Mouse (Mus musculus) mouse trophoblast stem cell (cell line): ENCODE data around the gene Dlx3.

Experiments
- in situ Hi-C, 2 experiments: fragments of 300-500 bp; cut with MseI, MboI; formaldehyde crosslinking; loops; 2 replicates in 1 of 2; 3 replicates in 1 of 2; pipeline ENCODE4 v1.15.1; 2025

Gene Dlx3

GRCm38 (mm10) chr11:95122100-95122489 lies 2.2 kb downstream of the Dlx3 start:
- in situ Hi-C loops, result no loop called here

DNA sequence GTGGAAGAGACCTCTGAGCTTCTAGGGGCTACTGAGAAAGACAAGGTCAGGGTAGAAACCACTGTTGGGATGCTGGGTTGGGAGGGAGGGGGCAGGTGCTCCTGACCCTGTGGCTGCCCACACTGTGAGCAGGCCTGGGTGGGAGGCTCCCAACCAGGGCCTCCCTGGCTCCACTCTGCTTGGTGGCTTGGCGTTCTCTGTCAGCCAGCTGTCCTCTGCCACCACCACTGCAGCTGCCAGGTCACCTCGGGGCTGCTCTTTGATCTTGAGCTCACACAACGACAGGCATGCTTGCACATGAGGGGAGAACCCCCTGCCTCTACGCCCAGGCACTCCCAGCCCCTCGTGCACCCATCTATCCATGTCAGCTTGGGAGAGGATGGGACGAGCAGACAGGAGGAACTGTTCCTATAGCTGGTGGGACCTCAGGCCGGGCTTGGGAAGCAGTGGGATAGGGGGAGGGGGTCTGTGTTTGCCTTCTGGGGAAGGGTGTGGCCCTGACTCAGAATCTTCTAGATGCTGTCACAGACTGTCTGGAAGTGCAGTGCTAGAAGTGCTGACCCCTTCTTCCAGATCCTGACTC lies 5.5 kb downstream of the Dlx3 start:
- in situ Hi-C loops, result no loop called here

DNA sequence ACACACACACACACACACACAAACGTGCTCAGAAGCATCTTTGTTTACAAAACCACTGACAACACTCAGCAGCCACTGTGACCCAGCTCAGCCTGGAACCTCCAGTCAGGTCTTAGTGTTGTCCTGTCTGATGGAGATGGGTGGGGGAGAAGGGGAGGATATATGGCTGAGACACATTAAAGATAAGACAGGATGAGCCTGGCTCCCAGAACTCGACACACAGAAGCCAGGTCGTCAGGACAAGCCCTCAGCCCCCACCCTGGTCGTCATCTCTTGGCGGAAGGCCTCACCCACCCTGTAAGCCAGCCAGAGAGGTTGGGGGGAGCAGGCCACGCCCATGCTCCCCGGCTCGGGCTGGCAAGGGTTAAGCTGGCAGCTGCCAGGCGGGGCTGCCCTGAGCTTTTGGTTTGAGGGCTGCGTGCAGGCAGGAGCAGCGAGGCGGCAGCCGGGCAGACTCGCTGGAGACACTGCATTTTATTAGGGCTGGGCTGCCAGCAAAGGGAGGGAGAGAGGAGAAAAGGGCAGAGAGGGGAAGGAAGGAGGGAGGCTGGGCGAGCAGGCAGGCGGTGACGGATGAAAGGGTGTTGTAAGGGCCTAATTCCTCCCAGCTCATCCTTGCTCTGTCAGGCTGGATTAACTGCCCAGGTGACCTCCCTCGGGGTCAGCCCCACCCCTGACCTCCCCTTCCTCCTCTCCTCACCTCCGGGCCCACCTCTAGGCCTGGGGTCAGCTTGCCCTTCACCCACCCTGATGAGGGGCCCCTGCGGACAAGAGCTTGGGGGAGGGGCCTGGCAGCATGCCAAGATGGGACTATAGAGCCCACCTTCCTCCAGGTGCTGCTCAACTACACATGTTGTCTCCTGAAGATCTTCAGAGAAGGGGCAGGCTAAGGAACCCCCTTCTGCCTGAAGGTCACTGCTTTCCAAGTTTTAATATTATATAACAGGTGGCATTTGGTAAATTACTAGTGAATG lies 6.6 kb downstream of the Dlx3 start:
- in situ Hi-C loops, result no loop called here

DNA sequence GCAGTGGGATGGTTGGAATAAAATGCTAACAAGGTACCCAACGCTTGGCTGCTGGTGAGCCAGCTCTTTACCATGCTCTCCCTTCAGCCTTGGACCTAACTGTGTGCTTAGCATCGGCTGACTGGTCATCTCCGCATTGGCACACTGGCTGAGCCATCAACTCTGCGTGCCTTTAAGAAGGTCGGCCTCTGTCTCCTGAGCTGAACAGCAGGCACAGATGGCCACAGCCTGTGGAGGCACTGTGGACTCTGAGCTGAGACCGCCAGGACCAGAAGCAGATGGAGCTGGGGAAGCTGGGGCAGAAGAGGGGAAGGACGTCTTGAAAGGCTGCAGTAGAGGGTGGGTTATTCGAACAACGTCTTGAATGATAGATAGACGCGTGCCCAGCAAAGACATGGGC lies 8.4 kb downstream of the Dlx3 start:
- in situ Hi-C loops, result no loop called here

GRCm38 (mm10) chr11:95130668-95131252 lies 10.8 kb downstream of the Dlx3 start:
- in situ Hi-C loops, result no loop called here

- in situ Hi-C loops, result no loop called here
Measured at GRCm38 (mm10) chr11:95133321-95133720, 13.4 kb downstream of the Dlx3 start.

DNA sequence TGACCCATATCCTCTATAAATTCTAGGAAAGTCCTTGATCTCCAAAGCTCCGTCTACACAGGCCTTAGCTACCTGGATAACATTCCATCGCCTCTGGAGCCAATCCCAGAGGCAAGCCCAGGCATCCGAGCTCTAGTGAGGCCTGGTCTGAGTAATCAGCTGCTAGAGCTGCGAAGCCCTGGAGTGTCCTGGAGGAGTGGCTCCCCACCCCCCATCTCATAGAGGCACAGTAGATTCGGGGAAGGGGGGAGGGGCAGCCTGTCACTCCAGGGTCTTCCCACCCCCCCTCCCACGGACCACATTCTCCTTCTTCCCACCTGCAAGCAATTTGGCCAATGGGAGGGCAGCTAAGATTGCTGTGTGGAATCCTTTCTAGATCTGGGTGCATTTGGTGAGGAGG lies 17.4 kb downstream of the Dlx3 start:
- in situ Hi-C loops, result no loop called here

DNA sequence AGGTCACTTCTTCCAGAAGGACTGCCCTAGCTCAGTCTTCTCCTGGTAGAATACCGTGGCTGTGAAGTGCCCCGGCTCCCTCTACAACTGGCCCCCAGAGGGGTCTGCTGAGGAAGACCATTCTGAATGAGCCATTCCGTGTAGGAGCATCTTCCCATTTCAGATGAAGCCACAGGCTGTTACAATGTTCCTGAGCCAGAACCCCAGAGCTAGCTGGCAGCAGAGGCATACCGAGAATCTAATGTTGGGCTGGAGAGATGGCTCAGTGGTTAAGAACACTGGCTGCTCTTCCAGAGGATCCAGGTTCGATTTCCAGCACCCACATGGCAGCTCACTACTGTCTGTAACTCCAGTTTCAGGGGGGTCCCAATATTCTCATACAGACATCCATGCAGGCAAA lies 20.0 kb downstream of the Dlx3 start:
- in situ Hi-C loops, result no loop called here

- in situ Hi-C loops, result no loop called here
Measured at GRCm38 (mm10) chr11:95142258-95142657, 22.3 kb downstream of the Dlx3 start.

DNA sequence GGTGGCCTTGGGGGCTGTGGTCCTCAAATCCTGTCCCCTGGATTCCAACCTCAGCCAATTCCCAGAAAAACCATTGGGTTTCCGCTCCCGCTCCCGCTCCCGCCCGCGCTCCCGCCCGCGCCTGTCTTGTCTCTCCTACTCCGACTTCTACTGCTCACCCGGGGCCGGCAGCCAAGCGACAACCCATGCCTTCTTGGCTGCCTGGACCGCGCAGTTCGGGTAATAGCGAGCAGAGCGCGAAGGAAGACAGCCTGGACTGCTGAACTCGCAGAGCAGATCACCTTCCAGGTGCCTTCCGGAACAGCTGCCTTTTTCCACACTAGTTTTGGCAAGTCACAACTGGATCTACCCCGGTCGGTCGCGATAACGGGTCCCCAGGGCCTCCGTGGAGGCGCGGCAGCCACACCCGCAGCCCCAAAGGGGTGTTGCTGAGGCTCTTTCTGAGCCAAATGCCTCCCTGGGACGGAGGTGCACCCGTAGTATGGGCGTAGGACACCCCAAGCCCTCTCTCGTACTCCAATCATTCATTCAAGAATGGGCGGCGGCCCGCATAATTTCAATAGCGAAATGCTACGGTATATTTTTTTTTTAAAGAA lies 23.2 kb downstream of the Dlx3 start:
- in situ Hi-C loops, result no loop called here

- in situ Hi-C loops, result no loop called here
Measured at GRCm38 (mm10) chr11:95143663-95144062, 23.7 kb downstream of the Dlx3 start.

DNA sequence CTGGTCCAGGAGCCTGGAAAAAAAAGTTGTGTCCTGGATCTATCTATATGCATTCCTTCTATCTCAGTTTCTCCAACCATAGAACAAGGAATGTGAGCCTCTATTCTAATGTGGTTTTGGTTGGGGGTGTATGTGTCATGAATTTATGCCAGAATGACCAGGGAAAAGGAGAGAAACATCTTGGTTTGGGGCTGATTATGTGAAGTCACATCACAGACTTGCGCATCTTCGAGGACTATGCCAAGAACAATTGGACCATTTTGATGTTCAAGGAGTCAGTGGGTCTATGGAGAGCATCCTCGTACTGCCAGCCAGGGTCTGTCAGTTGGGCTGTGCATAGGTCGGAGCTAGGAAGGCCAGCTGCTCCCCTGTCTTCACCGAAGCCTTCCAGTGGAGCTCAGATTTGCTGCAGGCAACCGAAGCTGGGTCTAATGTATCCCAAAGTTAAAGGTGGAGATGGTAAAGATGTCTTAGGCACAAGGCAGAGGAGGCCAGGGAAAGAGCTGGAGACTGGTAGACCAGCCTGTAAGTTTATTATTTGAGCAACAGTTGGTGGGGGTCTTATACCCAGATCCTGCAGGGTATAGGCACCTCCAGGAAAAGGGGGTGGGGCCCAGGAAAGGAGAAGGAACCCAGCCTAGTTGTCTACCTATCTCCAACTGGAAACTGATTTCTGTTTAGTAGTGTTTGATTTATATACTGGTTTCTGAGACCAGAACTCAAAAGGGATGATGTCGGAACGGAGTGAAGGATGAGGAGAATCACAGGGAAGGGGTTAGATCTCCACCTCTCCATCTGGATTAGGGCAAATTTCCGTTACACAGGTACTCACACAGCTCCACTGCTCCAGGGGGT lies 24.4 kb downstream of the Dlx3 start:
- in situ Hi-C loops, result no loop called here

DNA sequence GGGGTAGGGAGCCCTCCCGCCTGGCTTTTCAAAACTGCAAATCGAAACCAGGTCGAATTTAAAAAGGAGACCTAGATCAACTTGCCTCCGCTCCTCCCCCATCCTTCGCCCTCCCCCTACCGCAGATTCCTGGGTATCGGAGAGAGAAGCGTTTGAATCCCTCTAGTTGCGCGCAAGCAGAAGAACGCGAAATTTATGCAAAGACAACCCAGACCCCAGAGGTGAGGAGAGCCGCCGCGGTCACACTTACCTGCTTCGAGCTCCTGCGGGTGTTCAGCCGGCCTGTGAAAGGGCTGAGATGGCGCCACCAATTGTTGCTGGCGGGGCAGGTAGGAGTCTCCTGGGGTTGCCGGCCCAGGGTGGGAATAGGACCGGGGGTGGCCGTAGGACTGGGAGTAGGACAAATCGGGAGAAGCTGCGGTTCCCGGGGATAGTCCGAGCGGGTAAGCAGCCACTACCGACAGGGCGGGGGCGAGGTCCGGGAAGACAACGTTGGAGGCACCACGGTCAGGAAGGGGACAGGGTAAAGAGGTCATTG lies 25.1 kb downstream of the Dlx3 start:
- in situ Hi-C loops, result no loop called here

GRCm38 (mm10) chr11:95145851-95146403 lies 26.0 kb downstream of the Dlx3 start, which contains the start of gene Dlx4:
Dlx4 (minus strand) TSS chr11:95146263.
- in situ Hi-C loops, result no loop called here

DNA sequence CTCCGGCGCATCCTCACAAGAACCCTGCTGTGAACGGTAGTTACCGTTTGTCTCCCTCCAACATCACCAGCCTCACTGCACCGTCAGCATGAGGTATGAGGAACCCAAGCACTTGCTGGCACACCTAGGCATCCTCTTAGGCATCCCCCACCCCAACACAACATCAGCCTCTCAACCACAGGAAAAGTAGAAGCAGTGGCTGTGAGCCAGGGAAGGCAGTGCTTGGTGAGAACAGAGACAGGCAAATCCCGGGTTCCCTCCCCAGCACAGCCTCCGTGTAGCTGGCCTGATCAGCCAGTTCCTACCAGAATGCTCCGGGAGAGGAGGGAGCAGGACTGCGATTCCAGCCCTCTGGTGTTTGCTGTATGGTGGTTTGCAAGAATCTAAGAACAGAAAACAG lies 28.8 kb downstream of the Dlx3 start:
- in situ Hi-C loops, result no loop called here

DNA sequence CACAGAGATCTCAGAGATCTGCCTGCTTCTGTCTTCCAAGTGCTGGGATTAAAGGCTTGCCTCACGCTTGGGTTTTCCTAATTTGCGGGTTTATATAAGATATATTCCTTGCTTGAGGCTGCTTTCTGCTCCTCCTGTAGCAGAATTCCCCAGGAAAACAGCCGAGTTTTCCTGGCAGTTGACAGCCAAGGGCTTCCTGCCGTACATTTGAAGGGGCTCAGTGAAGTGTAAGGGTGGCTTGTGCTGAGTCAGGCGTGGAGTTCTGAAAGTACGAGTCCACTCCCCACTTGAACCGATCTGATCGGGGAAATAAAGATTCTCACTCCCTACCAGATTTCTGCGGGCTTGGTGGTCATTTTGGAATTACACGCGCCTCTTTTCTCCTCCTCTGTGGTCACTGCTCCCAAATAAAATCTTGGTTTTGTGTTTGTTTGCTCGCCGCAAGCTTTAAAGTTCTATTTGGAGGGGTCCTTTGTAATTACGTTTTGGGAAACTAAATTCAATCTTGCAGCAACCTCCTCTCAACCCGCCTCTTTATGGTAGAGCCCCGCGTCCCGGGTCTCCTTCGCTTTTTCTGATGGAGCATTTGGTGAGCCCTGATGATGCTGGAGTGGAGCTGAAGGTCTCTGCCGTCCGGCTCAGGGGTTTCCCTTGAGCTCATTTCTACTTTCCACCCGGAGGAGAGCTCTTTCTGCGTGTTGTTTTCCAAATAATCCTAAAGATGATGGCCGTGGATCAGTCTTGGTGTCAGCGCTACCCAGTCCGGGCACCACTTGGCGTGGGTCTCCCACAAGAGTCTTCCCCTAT lies 29.7 kb downstream of the Dlx3 start:
- in situ Hi-C loops, result no loop called here

GRCm38 (mm10) chr11:95150269-95151049 lies 30.5 kb downstream of the Dlx3 start:
- in situ Hi-C loops, result no loop called here

DNA sequence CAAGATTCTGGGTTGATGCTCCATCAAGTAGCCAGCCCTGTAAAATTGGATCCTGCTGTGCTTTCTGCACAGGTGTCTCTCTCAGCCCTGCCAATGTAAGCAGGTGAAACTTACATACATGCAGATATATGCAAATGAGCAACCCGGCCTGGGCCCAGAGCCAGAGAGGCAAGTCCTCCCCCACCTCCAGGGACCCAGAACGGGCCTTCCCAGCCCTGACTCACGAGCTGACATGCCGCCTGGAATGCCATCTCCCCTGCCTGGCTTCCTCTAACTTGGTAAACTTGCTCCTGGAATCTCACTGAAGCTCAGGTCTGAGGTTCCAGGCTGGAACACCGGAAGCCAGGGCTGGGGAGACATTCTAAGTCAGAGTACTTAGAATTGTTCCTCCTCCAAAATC lies 33.2 kb downstream of the Dlx3 start:
- in situ Hi-C loops, result no loop called here

GRCm38 (mm10) chr11:95153681-95154080 lies 33.8 kb downstream of the Dlx3 start:
- in situ Hi-C loops, result no loop called here
